Mouse (Mus musculus) spleen, embryonic (tissue): ENCODE results near the gene Cdk11b.

Source experiments
- CTCF ChIA-PET: fragments of 350-600 bp; sonication (Branson Sonifier 250); formaldehyde crosslinking; loops from one replicate; lab custom pipeline; 2022; lab: Charles Lee

The Cdk11b gene

GRCm38 (mm10) chr4:155603801-155604200 lies 20.9 kb upstream of the Cdk11b start:
- CTCF ChIA-PET, result interaction anchor here (0.6 to 1.0 kb wide), 3 partner anchors 27 to 155 kb away, joined by 3 to 5 read pairs (median 4); no protein-coding TSS in a partner anchor

DNA sequence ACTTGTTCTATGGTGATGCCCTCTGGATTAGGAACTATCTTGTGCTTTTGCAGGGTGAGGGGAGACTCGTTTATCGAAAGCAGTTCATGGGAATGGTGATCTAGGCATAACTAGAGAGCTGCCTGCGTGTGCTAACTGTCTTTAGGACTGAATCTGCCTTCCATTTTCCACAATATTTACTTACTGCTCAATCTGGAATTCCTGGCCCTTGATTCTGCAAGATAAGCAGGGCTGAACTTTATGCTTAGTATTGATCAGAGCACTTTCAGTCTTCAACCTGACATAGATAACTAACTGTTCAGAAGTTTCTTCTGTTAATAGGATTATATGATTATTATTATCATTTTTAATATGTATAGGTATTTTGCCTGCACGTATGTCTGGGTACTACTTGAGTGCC lies 19.5 kb upstream of the Cdk11b start:
- CTCF ChIA-PET, result no interaction called here

- CTCF ChIA-PET, result interaction anchor here (1.5 kb wide), 1 partner anchor 17 kb away, joined by 5 read pairs; no protein-coding TSS in a partner anchor
Measured at GRCm38 (mm10) chr4:155606825-155607224, 17.8 kb upstream of the Cdk11b start.

DNA sequence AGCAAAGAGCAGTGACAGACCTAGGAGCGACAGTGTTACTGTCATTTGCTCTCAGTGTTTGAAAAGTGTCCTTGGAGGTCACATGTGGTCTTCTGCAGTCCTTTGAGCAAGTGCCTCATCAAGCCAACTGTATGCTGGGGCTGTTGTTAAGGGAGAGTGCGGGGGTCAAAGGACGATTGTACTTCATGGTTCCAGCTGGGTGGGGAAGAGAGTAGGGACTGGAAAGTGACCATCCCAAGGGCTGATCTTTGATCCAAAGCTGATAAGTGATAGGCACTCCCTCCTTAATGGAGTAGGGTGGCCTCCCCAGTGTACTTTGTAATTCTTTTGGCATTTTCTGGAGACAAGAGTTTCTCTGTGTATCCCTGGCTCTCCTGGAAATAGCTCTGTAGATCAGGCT lies 12.8 kb upstream of the Cdk11b start:
- CTCF ChIA-PET, result no interaction called here

DNA sequence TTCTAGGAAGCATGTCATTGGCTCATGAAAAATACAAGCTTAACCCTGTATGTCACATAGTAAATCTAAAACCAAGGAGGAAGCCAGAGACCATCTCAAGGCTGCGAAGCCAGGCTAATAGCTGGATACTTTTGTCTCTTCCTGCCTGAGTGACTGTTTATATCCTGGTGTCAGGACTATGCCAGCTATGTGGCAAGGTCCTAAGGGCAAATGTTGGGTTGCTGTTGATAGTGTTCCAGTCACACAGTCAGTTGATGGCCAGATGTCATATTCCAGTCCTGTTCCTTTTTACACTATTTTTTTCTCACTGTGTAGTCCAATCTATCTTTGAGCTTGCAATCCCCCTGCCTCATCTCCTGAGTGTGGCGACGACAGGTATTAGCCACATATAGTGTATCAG lies 11.4 kb upstream of the Cdk11b start:
- CTCF ChIA-PET, result no interaction called here

- CTCF ChIA-PET, result no interaction called here
Measured at GRCm38 (mm10) chr4:155618321-155618720, 6.3 kb upstream of the Cdk11b start.

DNA sequence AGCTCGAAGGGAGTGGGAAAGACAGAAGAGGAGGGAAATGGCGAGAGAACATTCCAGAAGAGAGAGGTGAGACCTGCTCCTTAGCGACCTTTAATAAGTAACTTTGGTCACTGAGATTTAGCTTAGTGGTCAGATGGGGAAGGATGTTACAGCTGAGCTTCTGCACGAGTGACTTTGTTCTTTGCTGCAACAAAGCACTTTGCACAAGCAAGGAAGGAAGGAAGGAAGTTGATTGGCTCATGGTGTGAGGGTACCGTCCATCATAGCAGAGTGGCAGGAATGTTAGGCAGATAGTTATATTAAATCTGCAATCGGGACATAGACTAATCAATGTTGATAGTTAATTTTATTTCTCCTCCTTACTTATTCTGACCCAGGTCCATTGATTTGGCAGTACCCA lies 5.6 kb downstream of the Cdk11b start:
- CTCF ChIA-PET, result interaction anchor here (0.6 to 0.7 kb wide), 2 partner anchors 26 kb away, joined by 3 to 5 read pairs; no protein-coding TSS in a partner anchor

DNA sequence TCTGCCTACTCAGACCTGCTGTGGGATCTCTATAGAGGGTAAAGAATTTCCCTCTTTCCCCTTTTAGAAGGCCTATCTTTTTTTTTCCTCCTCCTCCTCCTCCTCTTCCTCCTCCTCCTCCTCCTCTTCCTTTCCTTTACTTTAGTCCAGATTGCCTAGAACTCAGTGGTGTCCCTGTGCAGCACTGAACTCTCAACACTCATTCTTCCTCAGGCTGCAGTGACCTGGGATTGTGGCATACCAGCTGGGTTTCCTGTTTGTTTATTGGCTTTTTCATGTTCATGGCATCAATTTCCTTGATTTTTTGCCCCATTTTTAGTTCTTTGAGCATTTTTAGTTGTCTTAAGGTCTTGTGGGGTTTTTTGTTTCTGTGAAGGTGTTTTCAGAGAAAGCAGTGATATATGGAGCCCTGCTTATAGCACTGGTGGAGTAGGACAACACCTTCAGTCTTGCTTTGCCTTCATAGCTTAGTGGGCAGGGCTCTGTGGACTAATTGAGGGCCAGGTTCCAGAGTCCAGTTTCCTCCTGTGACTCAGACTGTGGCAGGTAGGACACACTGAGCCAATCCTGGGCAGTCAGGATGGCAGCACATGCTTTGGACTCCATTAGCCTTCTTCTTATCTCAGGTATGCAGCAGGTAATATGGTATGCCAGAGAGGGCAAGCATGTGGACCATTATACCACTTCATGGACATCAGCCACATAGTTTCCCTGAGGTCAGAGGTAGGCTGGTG lies 11.3 kb downstream of the Cdk11b start:
- CTCF ChIA-PET, result no interaction called here

DNA sequence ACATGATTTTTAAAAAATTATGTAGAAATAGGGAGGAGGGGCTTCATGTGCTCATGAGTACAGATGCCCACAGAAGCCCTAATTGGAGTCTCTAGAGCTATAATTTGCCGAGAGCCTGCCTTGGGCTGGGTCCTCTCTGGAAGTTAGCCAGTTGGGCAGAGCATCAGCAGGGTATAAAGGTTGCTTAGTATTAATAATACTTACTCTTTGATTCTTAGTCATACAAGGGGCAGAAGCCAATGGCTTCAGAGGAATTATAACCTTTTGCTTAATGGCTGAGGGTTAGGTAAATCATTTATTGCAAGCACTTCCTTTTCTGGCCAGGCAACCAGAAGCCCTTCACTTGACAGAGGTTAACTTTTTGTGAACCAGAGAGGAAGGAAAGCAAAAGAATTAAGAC lies 18.9 kb downstream of the Cdk11b start:
- CTCF ChIA-PET, result interaction anchor here (1.0 kb wide), 1 partner anchor 58 kb away, joined by 4 read pairs; no protein-coding TSS in a partner anchor

GRCm38 (mm10) chr4:155645308-155645707 lies 20.7 kb downstream of the Cdk11b start, which contains the start of gene Gm10563:
TSS of gene Gm10563 (minus strand) at chr4:155645408.
- CTCF ChIA-PET, result interaction anchor here (0.8 kb wide), 1 partner anchor 140 kb away, joined by 9 read pairs; no protein-coding TSS in a partner anchor

GRCm38 (mm10) chr4:155645721-155646120 lies 21.1 kb downstream of the Cdk11b start:
- CTCF ChIA-PET, result interaction anchor here (0.9 kb wide), 1 partner anchor 9 kb away, joined by 3 read pairs; no protein-coding TSS in a partner anchor

- CTCF ChIA-PET, result interaction anchor here (0.9 kb wide), 1 partner anchor 10 kb away, joined by 3 read pairs; no protein-coding TSS in a partner anchor
Measured at GRCm38 (mm10) chr4:155649355-155649754, 24.7 kb downstream of the Cdk11b start.

DNA sequence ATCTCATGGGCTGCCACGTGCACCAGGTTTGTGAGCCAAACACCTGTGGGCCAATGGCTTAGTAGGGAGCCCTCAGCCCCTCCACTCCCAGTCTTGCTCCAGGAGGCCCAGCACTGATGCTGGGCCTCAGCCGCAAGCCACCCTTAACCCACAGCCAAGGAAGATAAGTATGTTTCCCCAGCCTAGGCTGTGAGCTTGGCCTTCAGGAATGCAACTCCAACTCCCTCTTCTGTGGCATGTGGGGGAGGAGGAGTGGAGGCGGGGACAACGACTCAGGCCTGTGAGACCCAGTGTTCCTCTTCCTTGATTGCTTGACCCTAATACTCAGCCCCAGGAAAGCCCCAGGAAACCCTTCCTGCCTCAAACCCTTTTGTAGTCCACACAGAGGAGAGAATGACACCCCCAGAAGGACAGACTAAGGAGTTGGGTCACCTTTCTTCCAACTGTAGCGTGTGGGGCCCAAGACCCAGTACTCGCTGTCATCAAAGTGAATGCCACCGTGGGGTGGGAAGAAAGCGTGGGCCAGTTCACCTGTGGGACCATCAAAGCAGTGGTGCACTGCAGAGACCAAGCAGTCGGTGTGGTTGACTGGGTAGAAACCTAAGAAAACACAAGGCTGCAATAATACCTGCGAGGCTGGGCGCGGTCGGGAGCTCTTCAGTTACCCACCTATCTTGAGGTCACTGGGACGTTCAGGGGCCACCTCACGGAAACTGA lies 27.1 kb downstream of the Cdk11b start:
- CTCF ChIA-PET, result no interaction called here

- CTCF ChIA-PET, result no interaction called here
Measured at GRCm38 (mm10) chr4:155652283-155653085, 27.8 kb downstream of the Cdk11b start.

- CTCF ChIA-PET, result no interaction called here
Measured at GRCm38 (mm10) chr4:155653086-155653450, 28.4 kb downstream of the Cdk11b start, which contains the start of gene Mmp23. TSS of gene Mmp23 (minus strand) at chr4:155653384.

DNA sequence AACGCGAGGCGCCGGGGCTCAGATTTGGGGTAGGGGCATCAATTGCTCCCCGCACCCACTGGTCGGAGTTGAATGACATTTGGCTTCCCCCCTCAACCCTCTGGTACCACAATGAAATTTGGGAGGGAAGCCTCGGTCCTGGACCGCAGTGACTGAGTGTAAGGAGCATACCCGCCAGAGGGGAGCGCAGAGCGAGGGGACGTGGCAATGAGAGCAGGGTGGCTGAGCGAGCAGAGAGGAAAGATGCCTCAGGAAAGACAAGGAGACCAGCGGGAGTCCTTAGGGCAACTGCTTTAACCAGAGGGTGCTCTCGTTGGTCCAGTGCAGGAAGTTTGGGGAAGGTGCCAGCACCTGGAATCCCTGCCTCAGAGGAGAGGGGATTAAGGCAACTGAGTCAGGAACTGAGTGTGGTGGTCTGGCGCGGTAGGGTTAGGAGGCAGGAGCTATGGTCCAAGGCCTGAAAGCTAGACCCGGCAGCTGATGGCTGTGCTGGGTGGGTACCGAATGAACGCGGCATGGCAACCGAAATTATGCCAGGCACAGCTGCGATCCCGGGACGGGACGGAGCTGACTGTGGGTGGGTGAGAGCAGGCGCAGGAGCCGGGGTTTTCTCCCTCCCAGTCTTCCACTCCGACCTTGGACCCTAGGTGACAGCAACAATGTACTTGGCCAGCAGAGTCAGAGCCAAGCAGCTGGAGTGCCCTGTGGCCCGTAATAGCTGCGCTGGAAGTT lies 29.0 kb downstream of the Cdk11b start:
- CTCF ChIA-PET, result interaction anchor here (0.6 to 1.0 kb wide), 3 partner anchors 7 to 227 kb away, joined by 3 read pairs; partner anchors contain the start of gene Mib2

GRCm38 (mm10) chr4:155654183-155654455 lies 29.5 kb downstream of the Cdk11b start:
- CTCF ChIA-PET, result interaction anchor here (1.0 kb wide), 2 partner anchors 8 to 15 kb away, joined by 3 read pairs; partner anchors contain the start of gene Mib2

GRCm38 (mm10) chr4:155654456-155655298 lies 30.0 kb downstream of the Cdk11b start:
- CTCF ChIA-PET, result interaction anchor here (1.0 kb wide), 2 partner anchors 8 to 14 kb away, joined by 3 read pairs; partner anchors contain the start of gene Mib2

DNA sequence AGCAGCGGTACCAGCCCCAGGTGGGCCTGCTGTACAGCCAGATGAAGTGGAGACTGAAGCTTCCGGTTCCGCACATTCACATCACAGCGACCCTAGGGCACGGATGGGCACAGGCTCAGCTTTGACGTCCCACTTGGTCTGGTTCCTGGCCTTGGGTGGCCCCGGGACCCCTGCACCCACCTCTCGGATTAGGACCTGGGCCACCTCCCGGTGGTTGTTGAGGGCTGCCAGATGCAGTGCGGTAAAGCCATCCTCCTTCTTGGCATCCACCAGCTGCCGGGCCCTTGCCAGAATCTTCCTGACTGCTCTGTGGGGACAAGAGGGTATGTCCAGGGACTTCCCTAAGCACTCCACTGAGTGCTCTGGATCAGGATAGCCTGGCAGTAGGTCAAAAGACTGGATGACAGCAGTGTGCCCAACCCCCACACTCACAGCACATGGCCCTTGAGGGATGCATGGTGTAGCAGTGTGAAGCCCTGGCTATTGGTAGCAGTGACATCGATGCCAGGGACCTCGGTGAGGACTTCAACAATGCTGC lies 31.6 kb downstream of the Cdk11b start:
- CTCF ChIA-PET, result interaction anchor here (0.6 kb wide), 1 partner anchor 26 kb away, joined by 5 read pairs; no protein-coding TSS in a partner anchor
